Mouse (Mus musculus): Measurements from ENCODE around the gene Ciz1. TPM values are rescaled to one million over a fixed set of nuclear protein-coding genes. Genes with fewer than 3 reads are reported as not detected.

Gene Ciz1
- polyA plus RNA-seq, 1 experiment from 2014 or later = 59.1 TPM

GRCm38 (mm10) chr2:32312318-32312964, 39.7 kb upstream of the Ciz1 start:
- peak; percentile 81 for ATAC-seq (ENCODE audit: low FRiP score)
- WGBS = 1% methylated on average over 56 of the region's 56 CpGs
- Histone ChIP-seq H3K4me3 (replicated peaks) (peak overlapping the region; percentile 65), H3K4me1 (peaks cover 33% of the 10 kb centered on the region), H3K36me3 (replicated peaks) (peaks cover 20% of the 10 kb centered on the region), H3K9ac (peak overlapping the region; percentile 77), H3K9me3 (no peaks in the 10 kb centered on the region), H3K4me2 (peak overlapping the region; percentile 100), H3K27me3 (peaks cover 50% of the 10 kb centered on the region), H3K27ac (no peak overlapping the region)

DNA sequence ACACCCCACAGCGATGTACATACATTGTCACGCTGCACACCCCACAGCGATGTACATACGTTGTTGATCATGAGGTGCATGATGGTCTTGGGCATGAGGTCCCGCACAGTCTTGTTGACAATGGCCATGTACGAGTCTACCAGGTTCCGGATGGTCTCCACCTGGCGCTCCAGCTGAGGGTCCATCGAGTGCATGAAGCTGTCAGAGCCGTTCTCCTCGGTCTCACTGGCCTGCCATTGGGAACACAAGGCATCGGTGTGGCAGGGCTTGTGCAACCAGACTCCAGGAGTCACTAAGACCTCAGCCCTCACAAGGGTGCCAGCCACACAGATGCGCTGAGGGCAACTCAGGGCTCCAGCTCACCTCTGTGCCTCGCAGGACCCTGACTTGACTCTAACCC, 37.3 kb upstream of the Ciz1 start:
- Histone ChIP-seq H3K4me2 (no peak overlapping the region), H3K4me1 (peaks cover 54% of the 10 kb centered on the region), H3K9ac (no peak overlapping the region), H3K27ac (no peak overlapping the region), H3K36me3 (replicated peaks) (0 out of 2 replicates have a peak, but pooled peaks cover 5% of the 10 kb centered on the region), H3K9me3 (no peaks in the 10 kb centered on the region), H3K27me3 (peaks cover 65% of the 10 kb centered on the region), H3K4me3 (replicated peaks) (no peak overlapping the region)
- WGBS = 94% methylated on average over 14 of the region's 14 CpGs
- ATAC-seq (ENCODE audit: low FRiP score) = no peak

- no peaks in the 10 kb centered on the region for H3K36me3 ChIP-seq (replicated peaks)
- H3K4me3 ChIP-seq (replicated peaks) = no peak overlapping the region
- WGBS = 19% methylated on average over 8 of the region's 8 CpGs
- peaks cover 60% of the 10 kb centered on the region for H3K27me3 ChIP-seq
- H3K4me1 ChIP-seq = peaks cover 57% of the 10 kb centered on the region
- H3K9ac ChIP-seq = no peak overlapping the region
- H3K9me3 ChIP-seq = no peaks in the 10 kb centered on the region
- 0 out of 2 replicates have a peak overlapping the region, but pooled peaks have one; percentile 25 for H3K27ac ChIP-seq
- H3K4me2 ChIP-seq = no peak overlapping the region
- no peak for ATAC-seq (ENCODE audit: low FRiP score)
Observed at GRCm38 (mm10) chr2:32315751-32316150, 36.4 kb upstream of the Ciz1 start.

DNA sequence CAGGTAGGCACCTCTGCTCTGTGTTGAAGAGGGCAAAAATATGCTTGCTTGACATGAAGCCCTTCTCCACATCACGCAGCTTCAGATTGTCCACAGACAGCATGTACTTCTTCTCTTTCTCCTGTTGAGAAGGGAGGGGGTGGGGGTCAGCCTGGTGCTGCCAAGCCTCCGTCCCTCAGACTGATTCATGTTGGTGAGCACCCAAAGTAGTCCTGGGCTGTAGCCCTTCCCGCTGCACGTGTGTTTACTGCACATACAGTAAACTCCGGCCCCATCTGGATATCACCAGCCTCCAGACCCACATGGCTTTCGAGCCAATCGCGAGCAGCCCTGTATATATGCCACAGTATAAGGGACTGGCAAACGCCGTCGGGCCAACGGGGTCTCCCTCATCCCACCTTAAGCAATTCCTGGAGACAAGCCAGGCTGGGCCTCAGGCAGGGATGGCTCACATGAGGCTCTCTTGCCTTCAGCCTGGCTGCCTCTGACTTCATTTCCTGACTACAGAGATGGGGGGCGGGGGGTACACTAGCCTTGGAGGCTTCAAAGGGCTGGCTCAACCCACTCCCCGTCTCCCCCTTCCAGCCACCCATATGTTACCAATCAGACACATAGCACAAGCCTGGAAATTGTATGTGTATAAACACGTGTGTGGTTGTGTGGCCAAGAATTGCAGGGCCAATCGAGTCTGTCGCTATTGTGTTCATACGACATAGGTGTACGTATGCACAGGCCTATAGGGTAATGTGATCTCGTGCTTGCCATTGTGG, 35.1 kb upstream of the Ciz1 start:
- H3K9me3 ChIP-seq = no peaks in the 10 kb centered on the region
- H3K27me3 ChIP-seq = peaks cover 52% of the 10 kb centered on the region
- no peak overlapping the region for H3K4me3 ChIP-seq (replicated peaks)
- no peak overlapping the region for H3K4me2 ChIP-seq
- H3K4me1 ChIP-seq = peaks cover 46% of the 10 kb centered on the region
- H3K9ac ChIP-seq = no peak overlapping the region
- 82% methylated on average over 20 of the region's 20 CpGs for WGBS
- no peak for ATAC-seq (ENCODE audit: low FRiP score)
- H3K27ac ChIP-seq = peak overlapping the region; percentile 63
- no peaks in the 10 kb centered on the region for H3K36me3 ChIP-seq (replicated peaks)

DNA sequence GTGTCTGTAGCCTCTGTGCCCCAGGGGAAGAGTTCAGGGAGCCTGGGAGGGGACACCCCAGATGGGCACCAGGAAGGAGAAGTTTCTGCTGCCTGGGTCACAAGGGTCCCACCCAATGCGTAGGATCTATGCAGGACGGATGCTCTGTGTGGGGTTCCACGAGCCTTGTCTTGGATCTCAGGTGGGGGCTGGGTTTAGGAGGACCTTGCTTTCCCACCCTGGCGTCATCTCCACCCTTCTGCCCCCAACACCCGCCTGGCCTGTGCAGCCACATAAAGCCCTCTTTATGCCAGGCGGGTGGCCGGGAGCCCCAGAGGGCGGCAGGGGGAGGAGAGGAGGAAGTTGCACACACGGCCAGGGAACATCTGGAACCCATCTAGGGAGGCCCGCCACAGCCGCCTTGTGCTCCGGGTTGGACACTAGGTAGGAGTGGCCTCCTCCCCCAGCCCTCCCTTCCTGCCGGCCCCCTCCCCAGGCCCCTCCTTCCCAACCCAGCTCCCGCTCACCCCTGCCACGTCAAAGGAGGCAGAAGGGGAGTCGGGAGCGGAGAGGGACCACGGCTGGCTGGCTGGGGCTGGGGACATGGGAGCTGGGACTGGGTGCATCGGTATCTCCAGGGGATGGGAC, 34.2 kb upstream of the Ciz1 start:
- H3K4me1 ChIP-seq = peaks cover 47% of the 10 kb centered on the region
- peaks cover 46% of the 10 kb centered on the region for H3K27me3 ChIP-seq
- peak overlapping the region; percentile 63; the same call in 1 of the 2 replicates for H3K27ac ChIP-seq
- ATAC-seq (ENCODE audit: low FRiP score) = peak; percentile 52
- H3K9me3 ChIP-seq = no peaks in the 10 kb centered on the region
- peak overlapping the region; percentile 45; the same call in 1 of the 2 replicates for H3K9ac ChIP-seq
- WGBS = 10% methylated on average over 19 of the region's 19 CpGs
- peak overlapping the region; percentile 47 for H3K4me2 ChIP-seq
- H3K36me3 ChIP-seq (replicated peaks) = no peaks in the 10 kb centered on the region
- peak overlapping the region; percentile 29 for H3K4me3 ChIP-seq (replicated peaks)

GRCm38 (mm10) chr2:32318709-32319585, 33.2 kb upstream of the Ciz1 start:
- Histone ChIP-seq H3K36me3 (replicated peaks) (no peaks in the 10 kb centered on the region), H3K27me3 (peaks cover 42% of the 10 kb centered on the region), H3K27ac (peak overlapping the region; percentile 53; the same call in 1 of the 2 replicates), H3K9me3 (no peaks in the 10 kb centered on the region), H3K4me3 (replicated peaks) (peak overlapping the region; percentile 29), H3K4me2 (peak overlapping the region; percentile 47), H3K9ac (peak overlapping the region; percentile 45), H3K4me1 (peaks cover 52% of the 10 kb centered on the region)
- no peak for ATAC-seq (ENCODE audit: low FRiP score)
- 77% methylated on average over 14 of the region's 14 CpGs for WGBS

- H3K27ac ChIP-seq = peak overlapping the region; percentile 53; the same call in 1 of the 2 replicates
- H3K4me2 ChIP-seq = no peak overlapping the region
- H3K27me3 ChIP-seq = peaks cover 38% of the 10 kb centered on the region
- no peak for ATAC-seq (ENCODE audit: low FRiP score)
- no peaks in the 10 kb centered on the region for H3K9me3 ChIP-seq
- WGBS = 63% methylated on average over 9 of the region's 9 CpGs
- no peaks in the 10 kb centered on the region for H3K36me3 ChIP-seq (replicated peaks)
- peaks cover 52% of the 10 kb centered on the region for H3K4me1 ChIP-seq
- H3K4me3 ChIP-seq (replicated peaks) = no peak overlapping the region
- no peak overlapping the region for H3K9ac ChIP-seq
Observed at GRCm38 (mm10) chr2:32319586-32320580, 32.2 kb upstream of the Ciz1 start.

DNA sequence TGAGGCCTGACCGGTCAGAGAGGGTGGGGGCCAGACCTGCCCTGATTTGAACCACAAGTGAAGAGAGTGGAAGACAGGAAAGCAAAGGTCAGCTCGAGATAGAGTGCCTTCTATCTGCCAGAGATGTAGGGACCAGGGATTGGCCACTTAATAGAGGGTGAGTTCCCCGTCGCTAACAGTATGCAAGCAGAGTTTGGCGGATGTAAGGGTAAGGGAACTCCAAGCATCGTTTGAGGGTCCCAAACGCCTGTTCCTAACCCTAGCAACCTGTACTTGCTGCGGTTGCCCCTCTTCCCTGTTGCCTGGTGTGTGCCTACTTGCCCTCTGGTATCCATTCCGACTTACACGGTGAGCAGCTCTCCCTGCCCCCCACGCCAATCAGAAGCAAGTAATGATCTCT, 31.4 kb upstream of the Ciz1 start:
- Histone ChIP-seq H3K9me3 (no peaks in the 10 kb centered on the region), H3K9ac (no peak overlapping the region), H3K4me3 (replicated peaks) (no peak overlapping the region), H3K27ac (no peak overlapping the region), H3K27me3 (peaks cover 31% of the 10 kb centered on the region), H3K4me1 (peaks cover 47% of the 10 kb centered on the region), H3K4me2 (no peak overlapping the region), H3K36me3 (replicated peaks) (no peaks in the 10 kb centered on the region)
- WGBS = 69% methylated on average over 11 of the region's 11 CpGs
- no peak for ATAC-seq (ENCODE audit: low FRiP score)

DNA sequence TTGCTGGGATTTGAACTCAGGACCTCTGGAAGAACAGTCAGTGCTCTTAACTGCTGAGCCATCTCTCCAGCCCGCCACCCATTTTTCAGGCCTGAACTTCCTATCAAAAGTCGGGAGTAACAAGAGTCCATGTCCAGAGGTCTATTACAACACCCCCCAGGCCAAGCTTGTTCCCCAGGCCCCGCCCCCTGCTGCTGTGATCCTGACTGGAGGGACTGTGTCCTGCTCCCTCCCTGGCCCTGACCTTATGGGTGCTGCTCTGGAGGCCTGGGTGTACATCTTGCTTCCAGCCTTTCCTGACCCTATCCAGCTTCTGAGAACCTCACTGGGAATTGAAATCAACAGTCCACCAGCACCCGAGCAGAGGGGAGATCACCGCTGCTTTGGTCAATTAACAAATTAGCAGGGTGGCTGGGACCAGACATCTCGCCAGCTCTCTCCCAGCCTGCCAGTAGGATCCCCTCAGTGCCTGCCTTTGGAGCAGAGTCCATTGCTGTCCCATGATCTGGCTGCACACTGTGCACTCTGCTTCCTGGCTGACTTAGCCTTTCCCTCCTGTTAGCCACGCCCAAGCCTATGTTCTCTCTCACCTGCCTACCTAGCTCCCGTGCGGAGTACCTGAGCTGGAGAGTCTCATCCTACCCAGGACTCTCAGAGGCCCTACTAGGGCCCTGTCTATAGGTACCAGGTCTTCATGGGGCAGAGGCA, 30.4 kb upstream of the Ciz1 start:
- Histone ChIP-seq H3K4me3 (replicated peaks) (no peak overlapping the region), H3K27me3 (peaks cover 22% of the 10 kb centered on the region), H3K27ac (peak overlapping the region; percentile 88; the same call in 1 of the 2 replicates), H3K4me2 (no peak overlapping the region), H3K9me3 (no peaks in the 10 kb centered on the region), H3K4me1 (peaks cover 45% of the 10 kb centered on the region), H3K36me3 (replicated peaks) (no peaks in the 10 kb centered on the region), H3K9ac (no peak overlapping the region)
- 76% methylated on average over 9 of the region's 9 CpGs for WGBS
- no peak for ATAC-seq (ENCODE audit: low FRiP score)
